Mouse (Mus musculus) CD4-positive naive resting alpha-beta T cell, adult 57 days (primary cell): Measurements from ENCODE around the gene Rpsa. TPM values are rescaled to one million over a fixed set of nuclear protein-coding genes. Genes with fewer than 3 reads are reported as not detected.

ENCODE experiments used
- total RNA-seq: library from RNA; stranded (reverse); gene quantifications from one replicate; pipeline ENCODE4 v1.2.4, GENCODE M21; 2023

Rpsa gene
- 2,922 TPM for total RNA-seq

GRCm38 (mm10) chr9:120127538-120128251 lies at the start of gene Rpsa:
TSS of gene Rpsa (plus strand) at chr9:120127689.

DNA sequence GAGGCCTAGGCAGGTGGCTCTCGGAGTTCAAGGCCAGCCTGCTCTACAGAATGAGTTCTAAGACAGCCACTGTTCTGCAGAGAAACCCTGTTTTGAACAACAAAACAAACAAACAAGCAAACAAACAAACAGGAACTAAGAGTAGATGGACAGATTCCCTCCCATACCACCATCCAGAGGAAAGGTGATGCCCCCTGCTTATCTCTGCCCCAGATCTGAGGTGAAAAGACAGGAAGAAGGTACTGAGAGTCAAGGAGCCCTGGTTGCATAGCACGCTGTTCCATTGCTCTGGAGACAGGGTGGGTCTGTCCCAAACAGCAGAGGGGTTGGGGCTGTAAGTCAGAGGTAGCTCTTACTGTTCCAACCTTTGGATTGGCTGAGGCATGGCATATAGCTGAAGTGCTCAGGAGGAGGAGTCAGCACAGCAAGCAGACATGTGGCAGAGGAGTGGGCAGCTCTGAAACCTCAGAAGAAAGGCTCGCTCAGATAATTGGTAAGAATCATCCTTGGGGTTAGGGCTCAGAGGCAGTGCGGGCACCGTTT lies 35.7 kb upstream of the Rpsa start, which contains the start of gene Ccr8:
Gene Ccr8, plus strand, starts transcription at position 419 of the 543 bp plus-strand sequence.

GRCm38 (mm10) chr9:120110211-120111018 lies 17.1 kb upstream of the Rpsa start, which contains the start of gene Slc25a38:
TSS of gene Slc25a38 (plus strand) at chr9:120110374.

GRCm38 (mm10) chr9:120149222-120149828 lies 21.8 kb downstream of the Rpsa start, which contains the start of gene Mobp:
TSS of gene Mobp (plus strand) at chr9:120149707.

Other genes with a start within 250 kb of the Rpsa start
- gene Wdr48, start 232.8 kb upstream of the Rpsa start, total RNA-seq: 69.2 TPM
- gene Gorasp1, start 190.1 kb upstream of the Rpsa start, total RNA-seq: 2.5 TPM
- not detected for gene Ttc21a, start 190.1 kb upstream of the Rpsa start, total RNA-seq
- gene Csrnp1, start 143.0 kb upstream of the Rpsa start, total RNA-seq: 201 TPM
- gene Xirp1, start 104.1 kb upstream of the Rpsa start, total RNA-seq: not detected
- 0.74 TPM for gene Cx3cr1, start 57.8 kb upstream of the Rpsa start, total RNA-seq
- 3.7 TPM for gene Ccr8, start 35.6 kb upstream of the Rpsa start, total RNA-seq
- gene Slc25a38, start 17.3 kb upstream of the Rpsa start, total RNA-seq: 29.6 TPM
- not detected for gene Mobp, start 22.0 kb downstream of the Rpsa start, total RNA-seq
- gene Myrip, start 173.8 kb downstream of the Rpsa start, total RNA-seq: not detected